Mouse (Mus musculus) cerebellum, adult 2 months (tissue): Measurements from ENCODE around the gene Rho. TPM values are rescaled to one million over a fixed set of nuclear protein-coding genes. Genes with fewer than 3 reads are reported as not detected.

ENCODE experiments used
- DNase-seq, 2 experiments: peaks; one replicate each; pipeline ENCODE4 v3.0.0; 2021
- H3K27ac ChIP-seq: fragments of 200-500 bp; 2 replicates; pipeline ENCODE4 v1.5.1; 2012; ENCODE audit warnings: low read length, control low read depth, inconsistent platforms; ENCODE audit not compliant: insufficient read depth
- H3K27me3 ChIP-seq: fragments of 200-500 bp; 2 replicates; pipeline ENCODE4 v1.6.1; 2012; ENCODE audit warnings: inconsistent platforms, mild to moderate bottlenecking, low read length, moderate library complexity; ENCODE audit not compliant: control insufficient read depth, insufficient read depth
- H3K4me1 ChIP-seq: fragments of 200-500 bp; 2 replicates; pipeline ENCODE4 v1.6.1; 2011; ENCODE audit warnings: low read length; ENCODE audit not compliant: control insufficient read depth, insufficient read depth
- H3K4me3 ChIP-seq: fragments of 200-500 bp; replicated peaks from 2 replicates; pipeline ENCODE3; 2011; ENCODE audit warnings: mild to moderate bottlenecking, low read depth, low read length, control low read depth; ENCODE audit not compliant: insufficient read depth
- CTCF ChIP-seq: fragments of 200-500 bp; IDR thresholded peaks from 2 replicates; pipeline ENCODE4 v1.5.1; 2011; ENCODE audit warnings: low read depth, mild to moderate bottlenecking, control low read depth, low read length, moderate library complexity, borderline replicate concordance; ENCODE audit not compliant: insufficient read depth
- POLR2A ChIP-seq: fragments of 200-500 bp; IDR thresholded peaks from 2 replicates; pipeline ENCODE4 v1.6.1; 2011; ENCODE audit warnings: low read length, control low read depth, borderline replicate concordance; ENCODE audit not compliant: insufficient read depth
- WGBS: fragments of 180-500 bp; shearing (Covaris S2); methylation state at CpG from one replicate; pipeline ENCODE4 v1.1.7; 2018; 5-methylcytosine and 5-hydroxymethylcytosine counted together
- polyA plus RNA-seq: library from polyadenylated mRNA; depleted of rRNA; stranded (reverse); fragments of >200 nt; gene quantifications from 2 replicates; pipeline ENCODE4 v1.2.3, GENCODE M21; 2012

Gene Rho
- polyA plus RNA-seq, 1 experiment: 0.79 TPM

- no peaks in the 10 kb centered on the region for H3K27me3 ChIP-seq
- DNase-seq: peak; percentile 72 to 76
- H3K27ac ChIP-seq: no peak overlapping the region
- peaks cover 58% of the 10 kb centered on the region for H3K4me1 ChIP-seq
- WGBS: 27% methylated on average over 7 of the region's 7 CpGs
- no peak for TF ChIP-seq POLR2A
- TF ChIP-seq CTCF: no peak
- no peak overlapping the region for H3K4me3 ChIP-seq
Measured at GRCm38 (mm10) chr6:115959151-115959691, 27.7 kb downstream of the Rho start.

- H3K27me3 ChIP-seq: no peaks in the 10 kb centered on the region
- H3K4me3 ChIP-seq: no peak overlapping the region
- H3K27ac ChIP-seq: no peak overlapping the region
- no peak for TF ChIP-seq POLR2A
- TF ChIP-seq CTCF: no peak
- peaks cover 49% of the 10 kb centered on the region for H3K4me1 ChIP-seq
- peak in 1 of 2 experiments; percentile 23 for DNase-seq
- WGBS: 91% methylated on average over 19 of the region's 19 CpGs
Measured at GRCm38 (mm10) chr6:115960322-115960721, 28.8 kb downstream of the Rho start.

GRCm38 (mm10) chr6:115961743-115962142 is 30.2 kb downstream of the Rho start:
- WGBS: 77% methylated on average over 3 of the region's 3 CpGs

GRCm38 (mm10) chr6:115962439-115963085 is 31.0 kb downstream of the Rho start:
- no peak for TF ChIP-seq POLR2A
- TF ChIP-seq CTCF: peak; percentile 37; the same call in 1 of the 2 replicates

More at GRCm38 (mm10) chr6:115961743-115962142, 30.2 kb downstream of the Rho start:
- H3K27ac ChIP-seq: no peak overlapping the region
- H3K4me3 ChIP-seq: no peak overlapping the region
- DNase-seq: no peak
- no peaks in the 10 kb centered on the region for H3K27me3 ChIP-seq
- peaks cover 48% of the 10 kb centered on the region for H3K4me1 ChIP-seq
- TF ChIP-seq POLR2A (no peak), CTCF (no peak)

GRCm38 (mm10) chr6:115963656-115964055 is 32.1 kb downstream of the Rho start:
- WGBS: 79% methylated on average over 9 of the region's 9 CpGs
- no peak overlapping the region for H3K27ac ChIP-seq
- TF ChIP-seq POLR2A: no peak
- no peak for TF ChIP-seq CTCF
- no peak for DNase-seq
- H3K4me1 ChIP-seq: peaks cover 49% of the 10 kb centered on the region
- H3K27me3 ChIP-seq: no peaks in the 10 kb centered on the region
- no peak overlapping the region for H3K4me3 ChIP-seq

More at GRCm38 (mm10) chr6:115962439-115963085, 31.0 kb downstream of the Rho start:
- H3K4me1 ChIP-seq: peaks cover 48% of the 10 kb centered on the region
- no peak overlapping the region for H3K27ac ChIP-seq
- H3K4me3 ChIP-seq: no peak overlapping the region
- 74% methylated on average over 23 of the region's 23 CpGs for WGBS
- H3K27me3 ChIP-seq: no peaks in the 10 kb centered on the region
- DNase-seq: no peak

GRCm38 (mm10) chr6:115966227-115966966 is 34.8 kb downstream of the Rho start:
- no peaks in the 10 kb centered on the region for H3K27me3 ChIP-seq
- 78% methylated on average over 19 of the region's 19 CpGs for WGBS
- no peak for DNase-seq
- H3K4me3 ChIP-seq: no peak overlapping the region
- H3K4me1 ChIP-seq: peaks cover 59% of the 10 kb centered on the region
- 0 out of 2 replicates have a peak overlapping the region, but pooled peaks have one; percentile 88 for H3K27ac ChIP-seq
- no peak for TF ChIP-seq POLR2A

GRCm38 (mm10) chr6:115967291-115967880 is 35.8 kb downstream of the Rho start:
- 37% methylated on average over 15 of the region's 15 CpGs for WGBS
- Histone ChIP-seq H3K27me3 (no peaks in the 10 kb centered on the region), H3K4me3 (peak overlapping the region; percentile 2), H3K27ac (peak overlapping the region; percentile 88), H3K4me1 (peaks cover 61% of the 10 kb centered on the region)
- TF ChIP-seq CTCF (no peak), POLR2A (no peak)
- DNase-seq: peak; percentile 63 to 65
